Mouse (Mus musculus) left cerebral cortex, adult 2 months (tissue): Measurements from ENCODE around the gene Slc44a2. TPM values are rescaled to one million over a fixed set of nuclear protein-coding genes. Genes with fewer than 3 reads are reported as not detected.
A peak's percentile ranks its signal among the peaks of the same experiment; 100 is the strongest.
"Not testable (repeated sequence)": the region's sequence is repeated elsewhere in the genome, so short reads cannot be mapped to it uniquely, and the experiment has no call there.

ENCODE experiments used
- DNase-seq, 2 experiments: peaks; one replicate each; pipeline ENCODE4 v3.0.0; 2021 to 2022; ENCODE audit warnings: low spot score in 2 of 2, mixed read lengths in 1 of 2; ENCODE audit errors: extremely low spot score in 1 of 2
- H3K27ac ChIP-seq: fragments of 200-600 bp; 2 replicates; pipeline ENCODE4 v1.8.1; 2022
- H3K4me3 ChIP-seq: fragments of 200-600 bp; 2 replicates; pipeline ENCODE4 v1.8.1; 2022
- CTCF ChIP-seq: fragments of 200-600 bp; IDR thresholded peaks from 2 replicates; pipeline ENCODE4 v1.8.1; 2022; ENCODE audit warnings: antibody characterized with exemption, mild to moderate bottlenecking, moderate library complexity
- intact Hi-C: fragments of 180-260 bp; cut with DNase I; formaldehyde crosslinking; loops from one replicate; pipeline ENCODE4 v1.15.1; 2025
- total RNA-seq, 2 experiments: library from RNA; stranded (reverse); gene quantifications; 2 replicates each; pipeline ENCODE4 v1.2.3; 2021

Gene Slc44a2
- total RNA-seq, 2 experiments from 2014 or later = 47.5 to 53.6 TPM

DNA sequence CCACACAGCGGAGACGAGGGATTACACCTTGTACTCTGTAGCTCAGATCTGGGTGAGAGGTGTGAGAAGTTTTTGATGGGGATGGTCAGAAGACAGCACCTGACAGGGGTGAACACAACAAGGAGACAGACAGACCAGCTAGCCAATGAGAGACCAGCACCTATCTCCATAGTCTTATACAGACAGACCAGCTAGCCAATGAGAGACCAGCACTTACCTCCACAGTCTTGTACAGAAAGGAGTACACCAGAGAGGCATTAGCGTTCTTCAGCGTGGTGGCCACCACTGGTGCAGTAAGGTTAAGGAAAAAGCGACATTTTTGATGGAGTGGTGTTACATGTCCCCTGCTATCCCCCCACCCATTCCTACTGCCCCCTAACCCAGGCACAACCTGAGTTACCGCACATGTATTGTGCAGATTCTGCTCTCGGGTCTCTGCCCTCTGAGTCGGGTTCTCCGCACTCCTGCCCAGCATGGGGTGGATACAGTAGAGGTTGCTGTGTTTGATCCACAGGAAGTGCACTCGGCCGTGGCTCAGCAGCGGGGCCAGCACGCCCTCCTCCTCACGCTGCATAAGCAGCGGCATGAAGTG, 11.3 kb upstream of the Slc44a2 start:
- TF ChIP-seq CTCF = no peak
- Histone ChIP-seq H3K27ac (no peak overlapping the region), H3K4me3 (no peak overlapping the region)
- DNase-seq = no peak
- intact Hi-C loops = no loop called here

GRCm38 (mm10) chr9:21311695-21312094, 8.8 kb upstream of the Slc44a2 start:
- intact Hi-C loops = loop anchor here (2.0 kb wide), 1 partner anchor 99 kb away; the partner anchor contains the start of gene Qtrt1
- no peak overlapping the region for H3K27ac ChIP-seq
- peak overlapping the region; percentile 36 for H3K4me3 ChIP-seq
- DNase-seq = no peak
- TF ChIP-seq CTCF = no peak

GRCm38 (mm10) chr9:21312134-21312533, 8.4 kb upstream of the Slc44a2 start, which contains the start of gene Ap1m2:
Gene Ap1m2, minus strand, starts transcription at chr9:21312337.
- no peak for DNase-seq
- Histone ChIP-seq H3K4me3 (peak within 1 kb of the TSS; percentile 36), H3K27ac (no peak within 1 kb of the TSS)
- intact Hi-C loops = loop anchor here (2.0 kb wide), 1 partner anchor 99 kb away; the partner anchor contains the start of gene Qtrt1
- no peak for TF ChIP-seq CTCF

DNA sequence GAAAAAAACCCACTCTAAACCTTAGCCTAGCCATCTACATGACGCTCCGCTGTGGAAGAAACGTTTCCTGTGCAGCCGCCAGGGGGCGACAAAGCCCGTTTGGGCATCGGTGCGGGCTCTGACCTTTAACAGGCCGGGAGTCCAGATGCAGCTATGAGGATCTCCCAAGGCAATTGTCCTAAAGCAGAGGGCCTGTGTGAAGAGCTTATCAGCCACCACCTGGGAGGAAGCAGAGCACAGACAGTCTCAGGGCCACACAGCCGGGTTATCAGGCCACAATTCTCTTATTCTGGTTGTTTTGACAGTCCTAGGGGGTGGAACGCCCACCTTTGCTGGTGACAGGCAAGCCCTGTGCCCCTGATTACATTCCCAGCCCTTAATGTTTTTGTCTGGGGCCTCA, 7.1 kb upstream of the Slc44a2 start:
- intact Hi-C loops = loop anchor here (1.0 to 2.0 kb wide), 2 partner anchors 44 to 97 kb away; partner anchors contain the start of gene Qtrt1
- peak; percentile 80 to 85 for DNase-seq
- peak; percentile 95 for TF ChIP-seq CTCF
- Histone ChIP-seq H3K4me3 (no peak overlapping the region), H3K27ac (no peak overlapping the region)

- TF ChIP-seq CTCF = no peak
- Histone ChIP-seq H3K27ac (no peak overlapping the region), H3K4me3 (no peak overlapping the region)
- no peak for DNase-seq
- intact Hi-C loops = no loop called here
Measured at GRCm38 (mm10) chr9:21314367-21315140, 5.9 kb upstream of the Slc44a2 start.

DNA sequence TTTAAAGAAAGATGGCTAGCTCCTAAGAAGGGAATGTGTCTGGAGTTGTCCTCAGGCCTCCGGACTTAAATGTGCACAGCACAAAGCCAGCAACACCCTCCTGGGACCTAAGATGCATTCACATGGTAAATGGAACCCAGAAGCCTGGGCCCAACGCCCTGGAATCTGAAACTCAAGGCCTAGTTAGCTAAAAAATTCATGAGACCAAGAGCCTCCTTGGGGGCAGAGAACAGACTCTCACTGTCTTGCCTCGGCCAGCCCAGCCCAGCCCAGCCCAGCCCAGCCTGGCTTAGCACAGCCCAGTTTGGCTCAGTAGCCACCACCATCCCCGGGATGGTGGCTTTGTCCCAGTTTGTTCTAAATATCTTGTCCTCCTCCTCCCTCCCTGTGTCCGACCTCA, 5.1 kb upstream of the Slc44a2 start:
- Histone ChIP-seq H3K27ac (no peak overlapping the region), H3K4me3 (no peak overlapping the region)
- DNase-seq = no peak
- intact Hi-C loops = no loop called here
- no peak for TF ChIP-seq CTCF

- intact Hi-C loops = no loop called here
- no peak for DNase-seq
- Histone ChIP-seq H3K27ac (no peak overlapping the region), H3K4me3 (no peak overlapping the region)
- no peak for TF ChIP-seq CTCF
Measured at GRCm38 (mm10) chr9:21316696-21317095, 3.8 kb upstream of the Slc44a2 start.

- TF ChIP-seq CTCF = no peak
- H3K4me3 ChIP-seq = no peak overlapping the region
- H3K27ac ChIP-seq = no peak overlapping the region
- intact Hi-C loops = no loop called here
- no peak for DNase-seq
Measured at GRCm38 (mm10) chr9:21318792-21319191, 1.7 kb upstream of the Slc44a2 start.

DNA sequence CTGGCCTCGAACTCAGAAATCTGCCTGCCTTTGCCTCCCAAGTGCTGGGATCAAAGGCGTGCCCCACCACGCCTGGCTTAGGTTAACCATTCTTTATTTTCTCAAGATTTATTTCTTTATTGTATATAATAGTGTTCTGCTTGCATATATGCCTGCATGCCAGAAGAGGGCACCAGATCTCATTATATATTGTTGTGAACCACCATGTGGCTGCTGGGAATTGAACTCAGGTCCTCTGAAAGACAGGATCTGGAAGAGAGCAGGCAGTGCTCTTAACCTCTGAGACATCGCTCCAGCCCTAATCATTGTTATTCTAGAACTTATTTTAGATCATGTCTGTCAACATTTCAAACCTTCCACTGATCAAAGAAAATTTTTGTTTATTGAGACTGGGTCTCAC, 995 bp upstream of the Slc44a2 start:
- DNase-seq = no peak
- Histone ChIP-seq H3K27ac (no peak overlapping the region), H3K4me3 (no peak overlapping the region)
- intact Hi-C loops = no loop called here
- TF ChIP-seq CTCF = peak; percentile 15; the same call in 1 of the 2 replicates

DNA sequence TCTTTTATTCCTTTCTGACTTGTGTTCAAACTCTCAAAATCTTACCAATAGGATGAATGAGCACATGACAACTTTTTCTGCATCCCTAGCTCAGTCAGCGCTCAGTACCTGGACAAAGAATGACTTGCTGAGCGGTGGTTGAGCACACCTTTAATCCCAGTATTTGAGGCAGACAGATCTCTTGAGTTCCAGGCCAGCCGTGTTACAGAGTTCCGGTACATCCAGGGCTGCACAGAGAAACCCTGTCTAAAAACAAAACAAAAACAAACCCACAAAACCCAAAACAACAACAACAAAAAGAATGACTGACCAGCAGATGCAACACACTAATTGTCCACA, 249 bp upstream of the Slc44a2 start:
- peak overlapping the region; percentile 86; the same call in 1 of the 2 replicates for H3K27ac ChIP-seq
- no peak for TF ChIP-seq CTCF
- peak overlapping the region; percentile 88 for H3K4me3 ChIP-seq
- DNase-seq = no peak
- intact Hi-C loops = loop anchor here (1.0 kb wide), 1 partner anchor 55 kb away; the partner anchor contains the start of gene Atg4d

DNA sequence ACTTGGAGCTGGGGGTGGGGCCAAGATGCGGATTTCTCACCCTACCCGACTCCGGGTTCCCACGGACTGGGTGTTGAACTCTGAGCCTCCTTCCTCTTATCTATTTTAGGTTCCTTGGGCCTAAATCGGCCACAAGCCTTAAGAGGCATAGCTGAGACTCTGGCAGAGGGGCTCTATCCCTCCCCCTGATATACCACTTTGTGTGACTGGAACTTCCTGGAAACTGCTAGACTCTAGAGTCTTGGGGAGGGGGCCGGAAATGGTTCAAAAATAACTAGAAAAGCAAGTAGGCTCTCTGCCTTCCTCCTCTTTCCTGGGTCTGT, 976 bp downstream of the Slc44a2 start:
- intact Hi-C loops = no loop called here

GRCm38 (mm10) chr9:21322211-21322916, 1.9 kb downstream of the Slc44a2 start:
- Histone ChIP-seq H3K4me3 (peak overlapping the region; percentile 88), H3K27ac (peak overlapping the region; percentile 86)

More for the DNA sequence above, 976 bp downstream of the Slc44a2 start:
- no peak for TF ChIP-seq CTCF
- H3K4me3 ChIP-seq = peak overlapping the region; percentile 88
- H3K27ac ChIP-seq = peak overlapping the region; percentile 86
- DNase-seq = no peak

DNA sequence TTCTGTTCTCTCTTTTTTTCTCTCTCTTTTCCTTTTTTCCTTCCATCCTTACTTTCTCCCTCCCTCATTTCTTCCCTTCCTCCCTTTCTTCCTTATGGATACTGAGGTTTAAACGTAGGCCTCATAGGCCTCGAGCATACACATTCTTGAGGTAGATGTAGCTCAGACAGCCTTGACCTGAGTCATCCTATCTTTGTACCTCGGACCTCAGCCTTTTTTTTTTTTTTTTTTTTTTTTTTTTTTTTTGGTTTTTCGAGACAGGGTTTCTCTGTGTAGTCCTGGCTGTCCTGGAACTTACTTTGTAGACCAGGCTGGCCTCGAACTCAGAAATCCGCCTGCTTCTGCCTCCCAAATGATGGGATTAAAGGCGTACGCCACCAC, 2.4 kb downstream of the Slc44a2 start:
- H3K4me3 ChIP-seq = 0 out of 2 replicates have a peak overlapping the region, but pooled peaks have one; percentile 4

More at GRCm38 (mm10) chr9:21322211-21322916, 1.9 kb downstream of the Slc44a2 start:
- no peak; the same call in 1 of the 2 replicates for TF ChIP-seq CTCF
- intact Hi-C loops = no loop called here
- no peak for DNase-seq

More for the DNA sequence above, 2.4 kb downstream of the Slc44a2 start:
- intact Hi-C loops, DNase-seq: not testable (repeated sequence)
- peak overlapping the region; percentile 86; the same call in 1 of the 2 replicates for H3K27ac ChIP-seq
